Mouse (Mus musculus) ES-E14 (cell line): ENCODE measurements at regions not wholly inside any gene's neighbourhood (a gene's known extent, or its start where the extent isn't known, plus 50 kb on each side); places are given as distances from the start of the nearest gene placed in this dataset.

Experiments
- DNase-seq: peaks from one replicate; pipeline ENCODE4 v3.0.0-alpha.2; 2013; ENCODE audit warnings: low read depth, low spot score
- H3K27ac ChIP-seq: 2 replicates; pipeline ENCODE4 v1.5.1; 2012; ENCODE audit warnings: low read depth, mild to moderate bottlenecking, low read length, moderate library complexity, mixed read lengths; ENCODE audit not compliant: poor library complexity, insufficient read depth, severe bottlenecking
- H3K36me3 ChIP-seq: 2 replicates; pipeline ENCODE4 v1.6.1; 2012; ENCODE audit warnings: mild to moderate bottlenecking, low read length, moderate library complexity, mixed read lengths; ENCODE audit not compliant: control insufficient read depth, poor library complexity, insufficient read depth, severe bottlenecking
- H3K4me1 ChIP-seq, 2 experiments: fragments of 150-350 bp in 1 of 2; sonication (generic) in 1 of 2; 2 replicates each; pipeline ENCODE4 v1.6.1; 2012; ENCODE audit warnings: low read length in 2 of 2, mild to moderate bottlenecking in 1 of 2, mixed read lengths in 1 of 2; ENCODE audit not compliant: control insufficient read depth in 2 of 2, insufficient read depth in 2 of 2, poor library complexity in 1 of 2
- H3K4me3 ChIP-seq, 2 experiments: fragments of 150-350 bp in 1 of 2; sonication (generic) in 1 of 2; 2 replicates each; pipeline ENCODE4 v1.5.1; 2012; ENCODE audit warnings: low read length in 2 of 2, low read depth in 1 of 2, mild to moderate bottlenecking in 1 of 2, mixed read lengths in 1 of 2; ENCODE audit not compliant: insufficient read depth in 1 of 2, poor library complexity in 1 of 2, severe bottlenecking in 1 of 2
- H3K9ac ChIP-seq: 2 replicates; pipeline ENCODE4 v1.6.1; 2012; ENCODE audit warnings: low read depth, mild to moderate bottlenecking, low read length, mixed read lengths; ENCODE audit not compliant: poor library complexity, insufficient read depth, severe bottlenecking
- H3K9me3 ChIP-seq: fragments of 150-350 bp; sonication (generic); 2 replicates; pipeline ENCODE4 v1.6.1; 2012; ENCODE audit warnings: low read depth, mild to moderate bottlenecking, low read length; ENCODE audit not compliant: control insufficient read depth, insufficient read depth
- CHD2 ChIP-seq: IDR thresholded peaks from 2 replicates; pipeline ENCODE4 v1.6.1; 2014; ENCODE audit warnings: mild to moderate bottlenecking, low read depth, low read length, inconsistent platforms
- HCFC1 ChIP-seq: IDR thresholded peaks from 2 replicates; pipeline ENCODE4 v1.6.1; 2012; ENCODE audit warnings: low read length, inconsistent platforms, borderline replicate concordance; ENCODE audit not compliant: insufficient read depth
- MAFK ChIP-seq: IDR thresholded peaks from 2 replicates; pipeline ENCODE4 v1.6.1; 2014; ENCODE audit warnings: mild to moderate bottlenecking, low read depth, low read length, inconsistent platforms; ENCODE audit not compliant: insufficient read depth
- ZC3H11A ChIP-seq: IDR thresholded peaks from 2 replicates; pipeline ENCODE4 v1.6.1; 2012; ENCODE audit warnings: low read depth, mild to moderate bottlenecking, inconsistent platforms, low read length, borderline replicate concordance
- ZNF384 ChIP-seq: IDR thresholded peaks from 2 replicates; pipeline ENCODE4 v1.6.1; 2012; ENCODE audit warnings: low read depth, low read length, inconsistent platforms
- in situ Hi-C, 2 experiments: fragments of 600-800 bp; cut with MboI; formaldehyde crosslinking; loops; one replicate each; pipeline ENCODE4 v1.15.1; 2025; ENCODE audit warnings: low sequenced_read_pairs in 2 of 2, inconsistent platforms in 1 of 2; ENCODE audit not compliant: unreplicated experiment in 2 of 2

DNA sequence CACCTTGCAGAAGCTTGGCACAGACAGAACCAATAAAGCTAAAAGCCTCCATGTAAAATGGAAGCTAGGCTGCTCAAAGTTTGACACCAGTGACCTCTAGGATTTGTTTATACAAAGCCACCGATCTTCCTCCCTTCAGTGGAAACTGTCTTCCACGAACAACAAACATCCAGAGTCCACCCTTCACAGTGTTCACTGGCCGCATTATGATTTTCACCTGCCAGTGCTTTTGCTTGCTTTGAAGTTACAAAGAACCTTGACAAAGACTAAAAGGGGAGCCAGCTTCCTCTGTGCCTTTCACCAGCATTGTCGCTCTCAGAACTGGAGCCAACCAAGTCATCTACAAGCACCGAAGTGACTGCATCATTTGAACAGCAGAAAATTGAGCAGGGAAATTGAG, 56.8 kb upstream of the Ghr start:
- Histone ChIP-seq H3K36me3 (no peaks in the 10 kb centered on the region), H3K27ac (no peak overlapping the region), H3K9ac (no peak overlapping the region), H3K4me1 (no peaks in the 10 kb centered on the region), H3K4me3 (no peak overlapping the region), H3K9me3 (no peaks in the 10 kb centered on the region)
- TF ChIP-seq HCFC1 (no peak), ZNF384 (no peak), CHD2 (no peak), MAFK (no peak), ZC3H11A (no peak)
- in situ Hi-C loops = no loop called here
- no peak for DNase-seq
